Mouse (Mus musculus): Measurements from ENCODE around the gene Atxn10. TPM values are rescaled to one million over a fixed set of nuclear protein-coding genes. Genes with fewer than 3 reads are reported as not detected.
A peak's percentile ranks its signal among the peaks of the same experiment; 100 is the strongest.

The Atxn10 gene
- total RNA-seq, 2 experiments from 2014 or later, result 108 to 119 TPM

DNA sequence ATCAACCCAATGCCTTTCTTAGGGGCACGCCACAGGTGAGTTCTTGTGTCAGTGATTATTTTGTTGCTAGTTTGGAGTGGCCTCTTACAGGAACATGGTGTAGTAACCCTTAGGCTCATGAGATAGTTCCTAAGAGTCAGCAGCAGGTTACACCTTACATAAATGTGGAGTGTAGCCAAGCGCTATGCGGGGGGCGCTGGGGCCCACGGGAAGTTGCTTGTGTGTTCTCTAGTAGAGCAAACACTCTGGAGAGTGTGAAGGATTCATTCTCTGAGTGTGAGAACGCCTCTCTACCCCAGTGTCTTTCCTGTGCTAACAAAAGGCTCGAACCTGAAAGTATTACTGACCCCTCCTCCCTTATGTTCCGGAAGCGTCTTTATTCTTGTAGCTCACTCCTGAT is 59.3 kb downstream of the Atxn10 start:
- no peak for DNase-seq (ENCODE audit: low spot score in 2 of 2)

GRCm38 (mm10) chr15:85401926-85402325 is 65.9 kb downstream of the Atxn10 start:
- no peak for DNase-seq (ENCODE audit: low spot score in 2 of 2)

- DNase-seq (ENCODE audit: low spot score in 2 of 2), result no peak
These were observed 67.2 kb downstream of the Atxn10 start for GRCm38 (mm10) chr15:85403256-85403731.

DNA sequence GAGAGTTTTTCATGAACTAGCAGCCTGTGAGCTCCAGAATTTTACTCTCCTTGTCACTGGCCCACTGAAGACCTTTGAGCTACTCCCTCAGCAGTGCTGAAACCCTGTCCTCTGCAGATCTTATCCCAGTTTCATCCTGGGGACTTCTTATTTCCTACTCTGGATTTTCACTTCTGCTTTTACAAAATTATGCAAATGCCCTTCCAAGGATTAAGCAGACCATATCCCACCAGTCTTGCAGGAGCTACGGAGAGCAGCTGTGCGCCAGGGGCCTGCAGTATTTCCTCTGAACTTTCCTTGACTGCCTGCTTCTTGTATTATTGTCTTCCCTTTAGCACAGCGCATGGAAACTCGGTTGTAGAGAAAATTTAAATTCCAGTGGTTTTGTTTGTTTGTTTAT is 68.7 kb downstream of the Atxn10 start:
- no peak for DNase-seq (ENCODE audit: low spot score in 2 of 2)

DNA sequence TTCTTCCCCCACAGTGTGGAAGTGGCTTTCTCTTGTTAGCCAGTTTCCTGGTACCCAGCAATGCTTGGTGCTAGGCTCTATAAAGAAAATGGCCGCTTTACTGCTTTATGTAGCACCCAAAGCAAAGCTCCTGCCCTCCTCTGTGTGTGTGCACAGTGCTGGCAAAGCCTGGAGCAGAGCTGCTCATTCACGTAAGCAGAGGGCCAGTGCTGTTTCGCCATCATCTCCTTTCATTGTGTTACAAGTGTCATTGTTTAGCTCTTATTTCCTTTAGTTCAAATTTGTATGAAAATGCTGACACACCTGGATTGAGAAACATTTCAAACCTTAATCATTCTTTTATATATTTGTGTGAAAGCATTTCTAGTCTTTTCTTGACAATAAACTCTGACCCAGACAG is 69.5 kb downstream of the Atxn10 start:
- DNase-seq (ENCODE audit: low spot score in 2 of 2), result no peak

- no peak for DNase-seq (ENCODE audit: low spot score in 2 of 2)
These were observed 70.8 kb downstream of the Atxn10 start for GRCm38 (mm10) chr15:85406846-85407245.

DNA sequence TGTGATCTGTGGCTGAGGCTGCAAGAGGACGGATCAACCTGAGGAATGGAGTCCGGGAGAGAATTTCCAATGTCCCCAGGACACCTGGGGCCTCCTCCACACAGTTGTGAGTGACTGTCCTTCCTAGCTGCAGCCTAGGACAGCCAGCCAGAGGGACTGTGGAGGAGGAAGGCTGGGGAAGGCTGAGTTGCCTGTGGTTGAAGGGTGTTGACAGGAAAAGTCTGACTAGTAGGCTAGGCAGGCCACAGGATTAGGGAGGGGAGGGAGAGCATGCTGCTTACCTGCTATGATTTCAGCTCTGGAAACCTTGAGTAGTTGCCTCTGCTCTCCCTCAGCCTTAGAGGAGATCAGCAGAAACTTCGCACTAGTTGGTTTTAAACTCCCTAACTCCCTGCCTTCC is 71.3 kb downstream of the Atxn10 start:
- no peak for DNase-seq (ENCODE audit: low spot score in 2 of 2)

GRCm38 (mm10) chr15:85408790-85409189 is 72.7 kb downstream of the Atxn10 start:
- DNase-seq (ENCODE audit: low spot score in 2 of 2), result no peak

DNA sequence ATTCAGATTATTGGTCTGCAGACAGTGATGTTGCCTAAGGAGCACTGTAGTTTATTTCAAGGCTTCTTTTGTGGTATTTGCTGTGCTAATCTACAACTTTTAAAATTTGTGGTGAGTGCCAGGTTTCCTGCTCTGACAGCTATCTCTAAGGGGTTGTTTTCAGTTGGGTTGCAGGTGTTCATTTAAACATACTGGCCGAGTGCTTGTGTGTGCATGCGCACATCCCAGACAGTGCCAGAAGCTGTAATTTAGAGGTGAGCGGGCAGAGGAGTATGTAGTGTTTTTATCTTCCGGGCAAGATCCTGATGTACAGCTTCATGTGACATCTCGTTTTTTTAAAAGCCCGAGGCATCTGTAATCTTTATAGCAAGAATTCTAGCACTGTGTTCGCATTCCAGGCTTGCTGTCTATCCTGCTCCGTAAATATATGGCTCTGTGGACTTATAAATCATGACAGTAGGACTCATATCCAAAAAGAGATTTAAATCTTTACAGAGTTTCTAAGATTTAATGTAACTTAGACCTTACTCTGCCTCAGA is 73.3 kb downstream of the Atxn10 start:
- DNase-seq (ENCODE audit: low spot score in 2 of 2), result no peak

DNA sequence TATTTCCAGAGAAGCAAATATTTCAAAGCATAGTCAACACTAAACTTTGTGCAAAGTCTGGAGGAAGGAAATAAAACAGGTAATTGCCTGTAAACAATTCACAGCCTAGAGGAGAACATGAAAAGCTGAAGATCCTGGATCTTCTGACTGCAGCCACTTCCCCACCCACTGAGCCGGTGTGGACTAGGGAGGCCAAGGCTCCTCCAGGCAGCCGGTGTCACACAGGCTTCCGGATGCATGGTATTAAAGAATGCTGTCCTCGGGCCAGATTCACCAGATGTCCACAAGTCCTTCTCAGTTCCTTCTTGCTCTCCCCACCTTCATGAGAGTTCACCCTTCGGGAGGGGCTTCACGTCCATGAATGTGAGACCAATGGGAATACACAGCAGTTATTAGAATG is 73.8 kb downstream of the Atxn10 start:
- no peak for DNase-seq (ENCODE audit: low spot score in 2 of 2)

GRCm38 (mm10) chr15:85414620-85415019 is 78.6 kb downstream of the Atxn10 start:
- no peak for DNase-seq (ENCODE audit: low spot score in 2 of 2)

DNA sequence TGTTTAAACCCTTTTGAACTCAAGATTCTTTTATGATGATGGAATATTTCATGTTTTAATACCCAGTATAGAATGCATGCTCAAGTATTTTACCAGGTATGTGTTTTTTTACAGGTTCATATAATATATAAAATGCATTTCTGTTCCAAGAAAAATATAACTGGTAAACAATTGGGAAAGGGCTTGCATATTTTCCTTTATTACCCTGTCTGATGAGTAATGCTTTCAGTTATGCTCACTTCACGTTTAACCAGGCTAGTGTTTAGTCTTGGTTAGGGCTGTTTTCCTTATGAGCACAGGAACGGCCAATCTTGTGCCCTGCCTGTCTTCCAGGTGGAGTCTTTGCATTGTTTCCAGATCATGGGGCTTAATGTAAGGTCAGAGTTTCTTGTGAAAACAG is 84.6 kb downstream of the Atxn10 start:
- no peak for DNase-seq (ENCODE audit: low spot score in 2 of 2)

DNA sequence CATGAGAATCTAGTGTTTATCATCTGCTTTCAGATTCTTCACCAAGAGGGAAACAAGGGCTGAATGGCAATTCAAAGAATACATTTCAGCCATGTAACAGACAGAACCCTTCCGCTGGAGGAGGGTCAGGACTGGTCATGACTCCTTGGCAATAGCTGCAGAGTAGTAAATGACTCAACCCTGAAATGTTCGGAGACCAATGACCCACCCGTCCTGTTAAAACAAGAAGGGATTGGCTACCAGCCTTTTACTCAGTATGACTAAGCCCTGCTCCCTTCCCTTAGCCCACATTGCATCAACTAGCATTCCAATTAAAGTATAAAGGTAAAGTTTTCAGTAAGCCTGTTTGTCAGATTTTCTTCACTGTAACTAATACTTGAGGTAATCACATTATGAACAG is 88.2 kb downstream of the Atxn10 start:
- peak in 1 of 2 experiments; percentile 10 for DNase-seq (ENCODE audit: low spot score in 2 of 2)

GRCm38 (mm10) chr15:85428140-85428539 is 92.1 kb downstream of the Atxn10 start:
- DNase-seq (ENCODE audit: low spot score in 2 of 2), result no peak

DNA sequence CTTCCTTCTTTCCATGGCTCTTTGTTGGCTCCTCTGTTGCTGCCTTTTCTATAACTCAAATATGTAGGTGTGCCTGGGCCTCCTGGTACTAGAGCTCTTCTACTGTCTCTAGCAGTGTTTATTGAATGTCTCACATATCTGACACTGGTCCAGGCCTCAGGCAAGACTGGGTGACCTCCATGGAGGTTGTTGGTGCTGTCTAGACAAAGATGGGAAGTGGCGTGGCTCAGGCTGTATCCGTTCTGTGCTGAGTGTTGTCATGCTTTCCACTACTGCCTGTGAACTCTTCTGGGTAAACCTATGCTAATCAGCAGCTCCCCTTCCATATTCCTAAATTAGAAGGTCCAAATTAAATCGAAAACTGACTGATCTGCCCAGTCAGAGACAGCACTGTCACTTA is 106.5 kb downstream of the Atxn10 start:
- DNase-seq (ENCODE audit: low spot score in 2 of 2), result no peak

GRCm38 (mm10) chr15:85446652-85447051 is 110.6 kb downstream of the Atxn10 start:
- DNase-seq (ENCODE audit: low spot score in 2 of 2), result no peak

DNA sequence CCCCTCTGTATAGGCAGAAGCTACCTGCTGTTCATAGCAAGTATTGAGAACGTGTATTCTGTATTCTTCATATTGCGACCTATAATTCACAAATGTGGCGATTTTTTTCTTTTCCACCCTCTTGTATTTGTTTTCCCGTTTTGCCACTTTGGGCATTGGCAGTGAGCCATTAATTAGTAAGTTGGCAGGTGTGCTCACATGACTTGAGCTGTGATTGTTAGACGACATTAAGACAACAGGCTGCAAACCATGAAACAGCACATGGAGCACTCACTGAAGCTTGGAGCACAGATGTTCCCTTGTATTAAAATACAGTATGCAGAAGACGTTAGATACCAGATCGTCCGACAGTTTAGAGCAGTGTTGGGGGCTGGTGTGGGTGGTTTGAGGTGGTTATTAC is 120.8 kb downstream of the Atxn10 start:
- DNase-seq (ENCODE audit: low spot score in 2 of 2), result no peak

GRCm38 (mm10) chr15:85457838-85458237 is 121.8 kb downstream of the Atxn10 start:
- no peak for DNase-seq (ENCODE audit: low spot score in 2 of 2)

DNA sequence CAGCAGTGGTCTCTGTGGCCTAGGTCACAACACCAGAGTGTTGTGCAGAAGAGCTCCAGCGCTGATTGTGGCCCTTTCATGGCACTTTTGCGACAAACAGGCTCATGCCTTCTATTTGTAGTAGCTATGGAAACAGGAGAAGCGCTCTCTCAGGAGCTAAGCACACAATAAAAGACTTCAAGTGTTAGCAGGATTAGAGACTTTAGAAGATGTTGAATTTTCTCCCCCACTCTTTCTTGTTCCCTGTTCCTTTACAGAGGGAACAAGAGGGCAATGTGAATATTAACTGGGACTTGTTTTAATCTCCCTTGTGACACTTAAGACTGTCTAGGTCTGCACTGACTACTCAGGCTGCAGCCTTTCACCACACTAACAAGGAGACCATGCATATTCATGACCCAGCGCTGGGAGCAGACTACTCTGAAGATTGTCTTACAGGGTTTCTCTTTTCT is 122.6 kb downstream of the Atxn10 start:
- no peak for DNase-seq (ENCODE audit: low spot score in 2 of 2)

- DNase-seq (ENCODE audit: low spot score in 2 of 2), result no peak
These were observed 125.5 kb downstream of the Atxn10 start for GRCm38 (mm10) chr15:85461541-85461940.

DNA sequence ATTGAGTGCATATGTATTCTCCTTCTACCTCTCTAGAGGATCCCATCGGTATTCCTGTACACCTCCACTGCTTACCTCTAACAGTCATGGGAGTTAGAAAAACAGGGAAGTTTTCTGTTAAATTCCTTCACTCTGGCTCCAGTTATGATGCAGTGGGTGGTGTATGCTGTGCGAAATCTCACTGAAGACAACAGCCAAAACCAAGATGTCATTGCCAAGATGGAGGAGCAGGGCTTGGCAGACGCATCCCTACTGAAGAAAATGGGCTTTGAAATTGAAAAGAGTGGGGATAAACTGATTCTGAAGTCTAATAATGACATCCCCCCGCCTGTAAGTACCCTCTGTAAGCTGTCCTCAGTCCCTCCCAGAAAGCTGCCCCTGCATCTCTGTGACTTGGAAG is 126.1 kb downstream of the Atxn10 start:
- no peak for DNase-seq (ENCODE audit: low spot score in 2 of 2)

GRCm38 (mm10) chr15:85463027-85463790 is 127.2 kb downstream of the Atxn10 start:
- DNase-seq (ENCODE audit: low spot score in 2 of 2), result no peak

GRCm38 (mm10) chr15:85464190-85464589 is 128.1 kb downstream of the Atxn10 start:
- no peak for DNase-seq (ENCODE audit: low spot score in 2 of 2)
